Mouse (Mus musculus) hindbrain, embryonic 11.5 days (tissue): ENCODE data around the gene Gm20388. TPM values are rescaled to one million over a fixed set of nuclear protein-coding genes. Genes with fewer than 3 reads are reported as not detected.
A peak's percentile ranks its signal among the peaks of the same experiment; 100 is the strongest.
"Not testable (repeated sequence)": the region's sequence is repeated elsewhere in the genome, so short reads cannot be mapped to it uniquely, and the experiment has no call there.

Experiments used
- ATAC-seq: fragments of 200-750 bp; cut with Nextera tagmentation; 2 replicates; pipeline ENCODE4 v1.8.0; 2017; ENCODE audit warnings: mild to moderate bottlenecking, moderate TSS enrichment, moderate library complexity; ENCODE audit not compliant: low FRiP score
- DNase-seq: peaks from one replicate; pipeline ENCODE4 v3.0.0-alpha.2; 2015; ENCODE audit warnings: low spot score
- H3K27ac ChIP-seq: fragments of 300-500 bp; sonication (generic); 2 replicates; pipeline ENCODE4 v1.5.1; 2014; ENCODE audit warnings: mild to moderate bottlenecking, low read depth, low read length
- H3K27me3 ChIP-seq: fragments of 300-500 bp; sonication (generic); 2 replicates; pipeline ENCODE4 v1.6.1; 2014; ENCODE audit warnings: mild to moderate bottlenecking, low read length, moderate library complexity, mixed read lengths; ENCODE audit not compliant: control insufficient read depth, insufficient read depth
- H3K36me3 ChIP-seq: fragments of 300-500 bp; sonication (generic); 2 replicates; pipeline ENCODE4 v1.6.1; 2014; ENCODE audit warnings: mild to moderate bottlenecking, low read length, moderate library complexity, mixed read lengths; ENCODE audit not compliant: control insufficient read depth, insufficient read depth
- H3K4me1 ChIP-seq: fragments of 300-500 bp; sonication (generic); replicated peaks from 2 replicates; pipeline ENCODE4 v1.6.1; 2014; ENCODE audit warnings: low read length, mixed read lengths; ENCODE audit not compliant: control insufficient read depth, insufficient read depth
- H3K4me2 ChIP-seq: fragments of 300-500 bp; sonication (generic); replicated peaks from 2 replicates; pipeline ENCODE4 v1.6.1; 2014; ENCODE audit warnings: mild to moderate bottlenecking, low read depth, low read length
- H3K4me3 ChIP-seq: fragments of 300-500 bp; sonication (generic); 2 replicates; pipeline ENCODE4 v1.5.1; 2014; ENCODE audit warnings: low read depth, low read length
- H3K9ac ChIP-seq: fragments of 300-500 bp; sonication (generic); 2 replicates; pipeline ENCODE4 v1.6.1; 2014; ENCODE audit warnings: low read depth, low read length
- H3K9me3 ChIP-seq: fragments of 300-500 bp; sonication (generic); 2 replicates; pipeline ENCODE4 v1.6.1; 2016; ENCODE audit warnings: low read length; ENCODE audit not compliant: control insufficient read depth
- WGBS: fragments of 180-500 bp; shearing (Covaris S2); extraction: QIAGEN DNeasy Blood & Tissue Kit; methylation state at CpG from one replicate; pipeline ENCODE4 v1.1.7; 2014; 5-methylcytosine and 5-hydroxymethylcytosine counted together
- polyA plus RNA-seq: library from polyadenylated mRNA; unstranded; fragments of >200 nt; fragmentation: Nextera tagmentation; extraction: Ambion mirVana; gene quantifications from 2 replicates; pipeline ENCODE4 v1.2.1, GENCODE M21; 2014

The Gm20388 gene
- polyA plus RNA-seq, 1 experiment from 2014 or later, result 11.8 TPM

GRCm38 (mm10) chr8:123040110-123040650 is 3129.5 kb downstream of the Gm20388 start:
- Histone ChIP-seq H3K4me3 (peak overlapping the region; percentile 100), H3K4me1 (peaks cover 5% of the 10 kb centered on the region; the same call in 1 of the 2 replicates), H3K9ac (peak overlapping the region; percentile 98), H3K4me2 (peak overlapping the region; percentile 75), H3K9me3 (no peaks in the 10 kb centered on the region), H3K36me3 (no peaks in the 10 kb centered on the region), H3K27ac (peak overlapping the region; percentile 97; the same call in 1 of the 2 replicates), H3K27me3 (no peaks in the 10 kb centered on the region)
- ATAC-seq (no peak), DNase-seq (peak; percentile 55)
- WGBS, result 5% methylated on average over 4 of the region's 4 CpGs

DNA sequence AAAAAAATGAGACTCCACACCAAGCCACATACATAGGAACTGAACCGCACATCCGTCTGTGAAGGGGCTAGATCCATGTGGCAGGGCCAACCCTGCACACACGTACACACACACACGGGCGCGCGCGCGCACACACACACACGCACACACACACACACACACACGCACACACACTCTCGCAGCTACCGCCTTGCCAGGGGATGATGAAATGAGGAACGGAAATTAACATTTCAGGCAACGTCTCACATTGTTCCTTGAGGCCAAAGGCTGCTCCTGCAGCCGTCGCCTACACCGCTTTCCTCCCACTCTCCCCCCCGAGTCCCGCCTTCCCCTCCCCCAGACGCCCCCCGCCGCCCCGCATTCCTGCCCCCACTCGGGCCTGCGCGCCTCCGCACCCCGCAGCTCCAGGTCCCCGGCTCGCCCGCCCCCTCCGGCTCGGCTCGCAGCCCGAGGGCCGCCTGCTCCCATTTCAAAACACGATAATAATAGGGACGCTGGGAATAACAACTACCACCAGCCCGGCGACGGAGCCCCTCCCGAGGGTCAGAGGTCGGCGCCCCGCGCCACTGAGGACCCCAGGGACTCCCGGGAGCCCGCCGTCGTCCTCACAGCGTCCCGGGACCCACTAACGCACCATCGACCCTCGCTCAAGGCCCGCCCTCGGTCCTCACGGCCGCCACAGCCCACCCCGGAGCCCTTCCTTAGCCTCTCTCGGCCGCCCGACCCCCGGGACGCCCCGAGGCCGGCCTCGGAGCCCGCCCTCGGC is 3130.6 kb downstream of the Gm20388 start:
- DNase-seq, result peak; percentile 72
- Histone ChIP-seq H3K4me1 (peaks cover 5% of the 10 kb centered on the region; the same call in 1 of the 2 replicates), H3K9me3 (no peaks in the 10 kb centered on the region), H3K9ac (peak overlapping the region; percentile 98), H3K27ac (peak overlapping the region; percentile 97), H3K4me3 (peak overlapping the region; percentile 100), H3K4me2 (peak overlapping the region; percentile 75), H3K36me3 (no peaks in the 10 kb centered on the region), H3K27me3 (no peaks in the 10 kb centered on the region)
- under 1% methylated on average over 38 of the region's 71 CpGs for WGBS
- peak; percentile 31 for ATAC-seq

- WGBS, result 2% methylated on average over 37 of the region's 60 CpGs
- ATAC-seq, result peak; percentile 28
- Histone ChIP-seq H3K9me3 (no peaks in the 10 kb centered on the region), H3K9ac (peak overlapping the region; percentile 98), H3K4me1 (peaks cover 5% of the 10 kb centered on the region; the same call in 1 of the 2 replicates), H3K27me3 (no peaks in the 10 kb centered on the region), H3K27ac (peak overlapping the region; percentile 97), H3K4me2 (peak overlapping the region; percentile 75), H3K4me3 (peak overlapping the region; percentile 100), H3K36me3 (no peaks in the 10 kb centered on the region)
- no peak for DNase-seq
Measured at GRCm38 (mm10) chr8:123041774-123042105, 3131.1 kb downstream of the Gm20388 start.

- Histone ChIP-seq H3K4me3 (peak within 1 kb of the TSS; percentile 100), H3K36me3 (no peaks in the 10 kb centered on the region), H3K4me2 (peak within 1 kb of the TSS; percentile 75), H3K27me3 (no peaks in the 10 kb centered on the region), H3K9ac (peak within 1 kb of the TSS; percentile 98), H3K9me3 (no peaks in the 10 kb centered on the region), H3K27ac (peak within 1 kb of the TSS; percentile 97), H3K4me1 (peaks cover 5% of the 10 kb centered on the region; the same call in 1 of the 2 replicates)
- ATAC-seq, result peak; percentile 97
- peak; percentile 99 for DNase-seq
- WGBS, result under 1% methylated on average over 83 of the region's 91 CpGs
Measured at GRCm38 (mm10) chr8:123042158-123042973, 3131.7 kb downstream of the Gm20388 start, which contains the start of gene Ankrd11. Gene Ankrd11 (minus strand): TSS chr8:123042277.

GRCm38 (mm10) chr8:123042974-123043625 is 3132.5 kb downstream of the Gm20388 start:
- Histone ChIP-seq H3K9ac (peak overlapping the region; percentile 86), H3K27ac (peak overlapping the region; percentile 91), H3K4me2 (peak overlapping the region; percentile 70), H3K4me1 (peaks cover 5% of the 10 kb centered on the region; the same call in 1 of the 2 replicates), H3K36me3 (no peaks in the 10 kb centered on the region), H3K4me3 (peak overlapping the region; percentile 100), H3K27me3 (no peaks in the 10 kb centered on the region), H3K9me3 (no peaks in the 10 kb centered on the region)
- WGBS, result 26% methylated on average over 22 of the region's 22 CpGs
- ATAC-seq (no peak), DNase-seq (no peak)

GRCm38 (mm10) chr8:123043941-123044340 is 3133.3 kb downstream of the Gm20388 start:
- no peaks in the 10 kb centered on the region for H3K9me3 ChIP-seq
- H3K9ac ChIP-seq, result no peak overlapping the region
- H3K4me2 ChIP-seq, result no peak overlapping the region
- WGBS, result 83% methylated on average over 3 of the region's 3 CpGs
- H3K4me3 ChIP-seq, result no peak overlapping the region
- no peaks in the 10 kb centered on the region for H3K27me3 ChIP-seq
- H3K4me1 ChIP-seq, result peaks cover 5% of the 10 kb centered on the region; the same call in 1 of the 2 replicates
- no peak for DNase-seq
- no peaks in the 10 kb centered on the region for H3K36me3 ChIP-seq
- no peak for ATAC-seq
- no peak overlapping the region for H3K27ac ChIP-seq

- not testable (repeated sequence) for H3K4me1 ChIP-seq, H3K9ac ChIP-seq, H3K9me3 ChIP-seq, H3K27ac ChIP-seq, H3K4me3 ChIP-seq, DNase-seq, H3K4me2 ChIP-seq, ATAC-seq, H3K36me3 ChIP-seq, H3K27me3 ChIP-seq
- 93% methylated on average over 23 of the region's 23 CpGs for WGBS
Measured at GRCm38 (mm10) chr8:123044743-123045425, 3134.2 kb downstream of the Gm20388 start.

- no peaks in the 10 kb centered on the region for H3K27me3 ChIP-seq
- H3K9ac ChIP-seq, result no peak overlapping the region
- no peak overlapping the region for H3K4me3 ChIP-seq
- no peak overlapping the region for H3K27ac ChIP-seq
- WGBS, result 79% methylated on average over 4 of the region's 4 CpGs
- no peaks in the 10 kb centered on the region for H3K36me3 ChIP-seq
- no peaks in the 10 kb centered on the region for H3K4me1 ChIP-seq
- DNase-seq, result no peak
- H3K4me2 ChIP-seq, result no peak overlapping the region
- no peak for ATAC-seq
- no peaks in the 10 kb centered on the region for H3K9me3 ChIP-seq
Measured at GRCm38 (mm10) chr8:123046706-123047105, 3136.1 kb downstream of the Gm20388 start.
